Comparison of ENCODE assay signal across 23 mouse cellular contexts in genomic region chr13:95649941-95650340, GRCm38 (mm10). TPM values are rescaled to one million over a fixed set of nuclear protein-coding genes. Genes with fewer than 3 reads are reported as not detected.
DNase-seq lines count a peak whose midpoint lies in the region; ATAC-seq lines count a peak whose summit lies in the region.
"Had no signal": no experiment of that assay in that cellular context is flagged by ENCODE, and none has a peak within 500 bp of the region (broad histone marks: within the 10 kb centered on the region; RNA-seq: fewer than 3 reads in every experiment).

No protein-coding gene starts in this region.

- H3K4me3 ChIP-seq in heart, embryonic 10.5 days = no peak overlapping the region
- H3K4me3 ChIP-seq in heart, embryonic 11.5 days (ENCODE audit: low read depth, low read length) = no peak overlapping the region
- H3K4me3 ChIP-seq: embryonic facial prominence, embryonic 10.5 days; embryonic facial prominence, embryonic 12.5 days; erythroblast, embryonic 14.5 days; forebrain, embryonic 13.5 days; forebrain, embryonic 15.5 days had no signal

- H3K4me2 ChIP-seq in heart, embryonic 11.5 days = no peak overlapping the region
- H3K4me2 ChIP-seq: embryonic facial prominence, embryonic 12.5 days; forebrain, embryonic 13.5 days; forebrain, embryonic 15.5 days had no signal

- 0 out of 2 replicates have a peak overlapping the region, but pooled peaks have one; percentile 22 for H3K27ac ChIP-seq in heart, embryonic 10.5 days
- no peak overlapping the region for H3K27ac ChIP-seq in heart, embryonic 11.5 days (ENCODE audit: low read depth, low read length)
- H3K27ac ChIP-seq: embryonic facial prominence, embryonic 10.5 days; embryonic facial prominence, embryonic 12.5 days; forebrain, embryonic 13.5 days; forebrain, embryonic 15.5 days had no signal

- no peak overlapping the region for H3K9ac ChIP-seq in heart, embryonic 11.5 days (ENCODE audit: low read depth, low read length)
- H3K9ac ChIP-seq: embryonic facial prominence, embryonic 12.5 days; forebrain, embryonic 13.5 days; forebrain, embryonic 15.5 days; forebrain, postnatal 0 days had no signal

- peaks cover 19% of the 10 kb centered on the region for H3K4me1 ChIP-seq in heart, embryonic 10.5 days
- H3K4me1 ChIP-seq in heart, embryonic 11.5 days (ENCODE audit: control insufficient read depth, insufficient read depth, low read length) = peaks cover 13% of the 10 kb centered on the region
- H3K4me1 ChIP-seq: forebrain, embryonic 13.5 days; forebrain, embryonic 15.5 days had no signal

- H3K9me3 ChIP-seq in heart, embryonic 10.5 days = no peaks in the 10 kb centered on the region
- no peaks in the 10 kb centered on the region for H3K9me3 ChIP-seq in heart, embryonic 11.5 days (replicated peaks; ENCODE audit: control insufficient read depth, low read length)
- H3K9me3 ChIP-seq: embryonic facial prominence, embryonic 10.5 days; embryonic facial prominence, embryonic 12.5 days; forebrain, embryonic 13.5 days; forebrain, embryonic 15.5 days; G1E had no signal

- 0 out of 2 replicates have a peak, but pooled peaks cover 3% of the 10 kb centered on the region for H3K36me3 ChIP-seq in heart, embryonic 10.5 days
- no peaks in the 10 kb centered on the region for H3K36me3 ChIP-seq in heart, embryonic 11.5 days (ENCODE audit: control insufficient read depth, insufficient read depth, low read length)
- H3K36me3 ChIP-seq: forebrain, embryonic 15.5 days had no signal

- WGBS in heart, embryonic 10.5 days = 86% methylated on average over 3 of the region's 3 CpGs
- WGBS in heart, embryonic 11.5 days (ENCODE audit: insufficient replicate concordance) = 80% methylated on average over 3 of the region's 3 CpGs

- no peaks in the 10 kb centered on the region for H3K27me3 ChIP-seq in heart, embryonic 10.5 days (ENCODE audit: insufficient read depth, poor library complexity, severe bottlenecking)
- no peaks in the 10 kb centered on the region for H3K27me3 ChIP-seq in heart, embryonic 11.5 days (ENCODE audit: control insufficient read depth, insufficient read depth, low read length)
- H3K27me3 ChIP-seq: embryonic facial prominence, embryonic 12.5 days; forebrain, embryonic 13.5 days; forebrain, embryonic 15.5 days; Patski had no signal

- peak; percentile 60 to 73 for DNase-seq in cerebellum, postnatal 10 days
- no peak for DNase-seq in cerebellum, adult 8-10 months
- no peak for DNase-seq in heart, embryonic 10.5 days (ENCODE audit: low spot score)
- DNase-seq in kidney, postnatal 14 days = no peak
- DNase-seq: adrenal gland, adult 8-10 months; adrenal gland, postnatal 14 days; adrenal gland, postnatal 36 days; B cell, adult 2 months; cerebellum, adult 11-12 months; cerebellum, adult 2 months; cerebellum, adult 9-11 months; forebrain, postnatal 0 days had no signal

- no peak for ATAC-seq in heart, embryonic 11.5 days (replicated peaks; ENCODE audit: insufficient number of reproducible peaks, low FRiP score, low TSS enrichment)
- ATAC-seq in erythroblast, adult 5-6 weeks (replicated peaks; ENCODE audit: low FRiP score, poor library complexity, severe bottlenecking) = 0 out of 2 replicates have a peak, but pooled peaks have one; percentile 21
- ATAC-seq: activated CD4-positive, CD25-positive, alpha-beta regulatory T cell, adult 4 months; CD4-positive, CD25-positive, alpha-beta regulatory T cell, adult 4 months; forebrain, embryonic 13.5 days; forebrain, embryonic 15.5 days; forebrain, postnatal 0 days; Patski had no signal

RNA-seq across cellular contexts. Expression of gene F2r, which starts 31.7 kb away (rescaled TPM):
- polyA plus RNA-seq in heart, embryonic 10.5 days (2016; fragmentation: Nextera tagmentation; extraction: Ambion mirVana) = 159 and 166 TPM in 2 replicates
- polyA plus RNA-seq in heart, embryonic 11.5 days (2014; fragmentation: Nextera tagmentation; extraction: Ambion mirVana) = 171 and 195 TPM in 2 replicates
- 4.8 and 5.0 TPM in 2 replicates for total RNA-seq in erythroblast, adult 5-6 weeks (2015; ENCODE audit: low replicate concordance)
- 1.4 and 3.3 TPM in 2 replicates for total RNA-seq in erythroblast, adult 5-6 weeks (2017; ENCODE audit: low replicate concordance)
- total RNA-seq: G1E had no signal

RNA-seq across cellular contexts. Expression of gene F2rl2, which starts 46.7 kb away (rescaled TPM):
- polyA plus RNA-seq in heart, embryonic 10.5 days (2016; fragmentation: Nextera tagmentation; extraction: Ambion mirVana) = 2.6 and 4.8 TPM in 2 replicates
- 4.0 and 4.1 TPM in 2 replicates for polyA plus RNA-seq in heart, embryonic 11.5 days (2014; fragmentation: Nextera tagmentation; extraction: Ambion mirVana)
- 1.0 and 4.2 TPM in 2 replicates for total RNA-seq in erythroblast, adult 5-6 weeks (2015; ENCODE audit: low replicate concordance)
- total RNA-seq in erythroblast, adult 5-6 weeks (2017; ENCODE audit: low replicate concordance) = 0.14 and 1.0 TPM in 2 replicates
- polyA plus RNA-seq: erythroblast, embryonic 14.5 days; G1E; Patski had no signal

Comparison
In these comparisons a context has a peak if more than half of its experiments do, and no peak if none do; other contexts are left out.
1. DNase-seq: peak in cerebellum, postnatal 10 days (2 of 2); none in cerebellum, adult 8-10 months (single experiment), heart, embryonic 10.5 days (single experiment) and kidney, postnatal 14 days (single experiment).